Mouse (Mus musculus): ENCODE measurements around the gene Pcnp.

GRCm38 (mm10) chr16:55971735-55972615, 57.6 kb downstream of the Pcnp start:
- TF ChIP-seq CTCF (IDR thresholded peaks at IDR 0.05; ENCODE audit: low read depth) (0 out of 2 replicates have a peak, but pooled peaks have one; percentile 8), EP300 (optimal IDR thresholded peaks at IDR 0.05) (no peak)
